Mouse (Mus musculus) cerebellum, adult 2 months (tissue): ENCODE data around the gene Fbxo21. TPM values are rescaled to one million over a fixed set of nuclear protein-coding genes. Genes with fewer than 3 reads are reported as not detected.

Experiments
- DNase-seq, 2 experiments: peaks; one replicate each; pipeline ENCODE4 v3.0.0; 2021
- H3K27ac ChIP-seq: fragments of 200-500 bp; 2 replicates; pipeline ENCODE4 v1.5.1; 2012; ENCODE audit warnings: low read length, control low read depth, inconsistent platforms; ENCODE audit not compliant: insufficient read depth
- H3K27me3 ChIP-seq: fragments of 200-500 bp; 2 replicates; pipeline ENCODE4 v1.6.1; 2012; ENCODE audit warnings: inconsistent platforms, mild to moderate bottlenecking, low read length, moderate library complexity; ENCODE audit not compliant: control insufficient read depth, insufficient read depth
- H3K4me1 ChIP-seq: fragments of 200-500 bp; 2 replicates; pipeline ENCODE4 v1.6.1; 2011; ENCODE audit warnings: low read length; ENCODE audit not compliant: control insufficient read depth, insufficient read depth
- H3K4me3 ChIP-seq: fragments of 200-500 bp; replicated peaks from 2 replicates; pipeline ENCODE3; 2011; ENCODE audit warnings: mild to moderate bottlenecking, low read depth, low read length, control low read depth; ENCODE audit not compliant: insufficient read depth
- CTCF ChIP-seq: fragments of 200-500 bp; IDR thresholded peaks from 2 replicates; pipeline ENCODE4 v1.5.1; 2011; ENCODE audit warnings: low read depth, mild to moderate bottlenecking, control low read depth, low read length, moderate library complexity, borderline replicate concordance; ENCODE audit not compliant: insufficient read depth
- POLR2A ChIP-seq: fragments of 200-500 bp; IDR thresholded peaks from 2 replicates; pipeline ENCODE4 v1.6.1; 2011; ENCODE audit warnings: low read length, control low read depth, borderline replicate concordance; ENCODE audit not compliant: insufficient read depth
- WGBS: fragments of 180-500 bp; shearing (Covaris S2); methylation state at CpG from one replicate; pipeline ENCODE4 v1.1.7; 2018; 5-methylcytosine and 5-hydroxymethylcytosine counted together
- polyA plus RNA-seq: library from polyadenylated mRNA; depleted of rRNA; stranded (reverse); fragments of >200 nt; gene quantifications from 2 replicates; pipeline ENCODE4 v1.2.3, GENCODE M21; 2012

Gene Fbxo21
- polyA plus RNA-seq, 1 experiment, result 114 TPM

- H3K27ac ChIP-seq, result no peak overlapping the region
- WGBS, result 80% methylated on average over 6 of the region's 6 CpGs
These were observed 20.1 kb downstream of the Fbxo21 start for GRCm38 (mm10) chr5:117996581-117996980.

GRCm38 (mm10) chr5:117997434-117997970, 21.0 kb downstream of the Fbxo21 start:
- 56% methylated on average over 10 of the region's 10 CpGs for WGBS
- Histone ChIP-seq H3K27ac (no peak overlapping the region), H3K4me1 (peaks cover 47% of the 10 kb centered on the region), H3K4me3 (no peak overlapping the region), H3K27me3 (no peaks in the 10 kb centered on the region)
- TF ChIP-seq CTCF, result no peak
- TF ChIP-seq POLR2A, result no peak
- no peak for DNase-seq

More at GRCm38 (mm10) chr5:117996581-117996980, 20.1 kb downstream of the Fbxo21 start:
- H3K4me3 ChIP-seq, result no peak overlapping the region
- TF ChIP-seq CTCF, result no peak
- TF ChIP-seq POLR2A, result no peak
- no peaks in the 10 kb centered on the region for H3K27me3 ChIP-seq
- peaks cover 40% of the 10 kb centered on the region for H3K4me1 ChIP-seq
- DNase-seq, result no peak

GRCm38 (mm10) chr5:117999061-117999460, 22.5 kb downstream of the Fbxo21 start:
- TF ChIP-seq POLR2A (no peak), CTCF (no peak)
- Histone ChIP-seq H3K4me1 (peaks cover 39% of the 10 kb centered on the region), H3K27me3 (no peaks in the 10 kb centered on the region), H3K27ac (peak overlapping the region; percentile 5), H3K4me3 (no peak overlapping the region)
- WGBS, result 60% methylated on average over 7 of the region's 7 CpGs
- DNase-seq, result no peak

- peak overlapping the region; percentile 5 for H3K27ac ChIP-seq
- DNase-seq, result peak; percentile 59 to 60
- TF ChIP-seq POLR2A (no peak), CTCF (no peak)
- no peak overlapping the region for H3K4me3 ChIP-seq
- no peaks in the 10 kb centered on the region for H3K27me3 ChIP-seq
- 10% methylated on average over 11 of the region's 11 CpGs for WGBS
- H3K4me1 ChIP-seq, result peaks cover 34% of the 10 kb centered on the region
These were observed 23.1 kb downstream of the Fbxo21 start for GRCm38 (mm10) chr5:117999584-117999983.

GRCm38 (mm10) chr5:118002059-118002458, 25.5 kb downstream of the Fbxo21 start:
- no peak overlapping the region for H3K4me3 ChIP-seq
- H3K27me3 ChIP-seq, result no peaks in the 10 kb centered on the region
- DNase-seq, result peak; percentile 72 to 84
- peaks cover 47% of the 10 kb centered on the region for H3K4me1 ChIP-seq
- whole genome bisulfite sequencing, result 21% methylated on average over 9 of the region's 9 CpGs
- TF ChIP-seq CTCF (peak; percentile 95), POLR2A (no peak)
- H3K27ac ChIP-seq, result no peak overlapping the region

- Histone ChIP-seq H3K4me3 (no peak overlapping the region), H3K4me1 (peaks cover 42% of the 10 kb centered on the region), H3K27ac (no peak overlapping the region), H3K27me3 (no peaks in the 10 kb centered on the region)
- TF ChIP-seq CTCF (peak; percentile 95), POLR2A (no peak)
- WGBS, result 55% methylated on average over 8 of the region's 8 CpGs
- DNase-seq, result peak; percentile 67 to 77
These were observed 28.1 kb downstream of the Fbxo21 start for GRCm38 (mm10) chr5:118004619-118005018.

- TF ChIP-seq POLR2A (no peak), CTCF (no peak)
These were observed 29.2 kb downstream of the Fbxo21 start for GRCm38 (mm10) chr5:118005728-118006127.

GRCm38 (mm10) chr5:118008344-118008743, 31.8 kb downstream of the Fbxo21 start:
- WGBS, result 89% methylated on average over 13 of the region's 13 CpGs
- H3K27ac ChIP-seq, result no peak overlapping the region
- no peak overlapping the region for H3K4me3 ChIP-seq
- no peaks in the 10 kb centered on the region for H3K27me3 ChIP-seq
- DNase-seq, result no peak
- TF ChIP-seq POLR2A, result no peak
- TF ChIP-seq CTCF, result no peak
- H3K4me1 ChIP-seq, result peaks cover 46% of the 10 kb centered on the region

More at GRCm38 (mm10) chr5:118005728-118006127, 29.2 kb downstream of the Fbxo21 start:
- DNase-seq, result peak; percentile 79 to 81
- no peak overlapping the region for H3K27ac ChIP-seq
- peaks cover 41% of the 10 kb centered on the region for H3K4me1 ChIP-seq
- H3K4me3 ChIP-seq, result no peak overlapping the region
- no peaks in the 10 kb centered on the region for H3K27me3 ChIP-seq
- 11% methylated on average over 1 of the region's 1 CpGs for WGBS
